Mouse (Mus musculus) thymus, adult 2 months (tissue): ENCODE data around the gene Idh1. TPM values are rescaled to one million over a fixed set of nuclear protein-coding genes. Genes with fewer than 3 reads are reported as not detected.

Experiments used
- DNase-seq: peaks from one replicate; pipeline ENCODE4 v3.0.0; 2021
- H3K27ac ChIP-seq: fragments of 200-500 bp; 2 replicates; pipeline ENCODE4 v1.5.1; 2012; ENCODE audit warnings: low read length, control low read depth; ENCODE audit not compliant: control insufficient read depth, insufficient read depth
- H3K27me3 ChIP-seq: fragments of 200-500 bp; 2 replicates; pipeline ENCODE4 v1.6.1; 2012; ENCODE audit warnings: mild to moderate bottlenecking, low read length, moderate library complexity, mixed read lengths; ENCODE audit not compliant: control insufficient read depth, insufficient read depth
- H3K36me3 ChIP-seq: fragments of 200-500 bp; 2 replicates; pipeline ENCODE4 v1.6.1; 2012; ENCODE audit warnings: mild to moderate bottlenecking, low read length, moderate library complexity; ENCODE audit not compliant: control insufficient read depth, insufficient read depth
- H3K4me1 ChIP-seq: fragments of 200-500 bp; replicated peaks from 2 replicates; pipeline ENCODE4 v1.6.1; 2012; ENCODE audit warnings: low read length; ENCODE audit not compliant: control insufficient read depth, insufficient read depth
- H3K4me3 ChIP-seq: fragments of 200-500 bp; 2 replicates; pipeline ENCODE4 v1.5.1; 2012; ENCODE audit warnings: mild to moderate bottlenecking, low read length, control low read depth, moderate library complexity; ENCODE audit not compliant: control insufficient read depth, insufficient read depth
- CTCF ChIP-seq: fragments of 200-500 bp; IDR thresholded peaks from 2 replicates; pipeline ENCODE4 v1.5.1; 2012; ENCODE audit warnings: mild to moderate bottlenecking, control low read depth, low read length, moderate library complexity, borderline replicate concordance; ENCODE audit not compliant: control insufficient read depth, poor library complexity, insufficient read depth; ENCODE audit errors: extremely low read depth
- POLR2A ChIP-seq: fragments of 200-500 bp; IDR thresholded peaks from 2 replicates; pipeline ENCODE4 v1.6.1; 2012; ENCODE audit warnings: mild to moderate bottlenecking, low read length, control low read depth, moderate library complexity; ENCODE audit not compliant: control insufficient read depth, poor library complexity, insufficient read depth; ENCODE audit errors: extremely low read depth
- WGBS: fragments of 180-500 bp; shearing (Covaris S2); methylation state at CpG from one replicate; pipeline ENCODE4 v1.1.7; 2018; 5-methylcytosine and 5-hydroxymethylcytosine counted together
- polyA plus RNA-seq: library from polyadenylated mRNA; depleted of rRNA; stranded (reverse); fragments of >200 nt; gene quantifications from 2 replicates; pipeline ENCODE4 v1.2.3, GENCODE M21; 2012

Idh1 gene
- polyA plus RNA-seq, 1 experiment = 14.4 TPM

- peak overlapping the region; percentile 88 for H3K4me3 ChIP-seq
Measured at GRCm38 (mm10) chr1:65178126-65178901, 8.0 kb downstream of the Idh1 start.

GRCm38 (mm10) chr1:65177452-65177851 lies 8.8 kb downstream of the Idh1 start:
- no peak for TF ChIP-seq CTCF
- TF ChIP-seq POLR2A = no peak
- 50% methylated on average over 3 of the region's 3 CpGs for WGBS

More at GRCm38 (mm10) chr1:65178126-65178901, 8.0 kb downstream of the Idh1 start:
- TF ChIP-seq CTCF = peak; percentile 81; the same call in 1 of the 2 replicates
- no peak for TF ChIP-seq POLR2A
- peak; percentile 95 for DNase-seq
- Histone ChIP-seq H3K36me3 (no peaks in the 10 kb centered on the region), H3K27ac (peak overlapping the region; percentile 60), H3K27me3 (no peaks in the 10 kb centered on the region), H3K4me1 (no peaks in the 10 kb centered on the region)
- WGBS = 3% methylated on average over 27 of the region's 27 CpGs

GRCm38 (mm10) chr1:65176912-65177311 lies 9.4 kb downstream of the Idh1 start:
- DNase-seq = no peak
- H3K36me3 ChIP-seq = no peaks in the 10 kb centered on the region
- H3K27ac ChIP-seq = no peak overlapping the region
- no peak overlapping the region for H3K4me3 ChIP-seq
- WGBS = 70% methylated on average over 5 of the region's 5 CpGs
- no peak for TF ChIP-seq POLR2A
- H3K27me3 ChIP-seq = no peaks in the 10 kb centered on the region
- H3K4me1 ChIP-seq = no peaks in the 10 kb centered on the region

More at GRCm38 (mm10) chr1:65177452-65177851, 8.8 kb downstream of the Idh1 start:
- no peak overlapping the region for H3K27ac ChIP-seq
- H3K4me3 ChIP-seq = no peak overlapping the region
- H3K36me3 ChIP-seq = no peaks in the 10 kb centered on the region
- H3K27me3 ChIP-seq = no peaks in the 10 kb centered on the region
- DNase-seq = no peak
- H3K4me1 ChIP-seq = no peaks in the 10 kb centered on the region

- Histone ChIP-seq H3K27ac (no peak overlapping the region), H3K27me3 (no peaks in the 10 kb centered on the region), H3K4me3 (no peak overlapping the region), H3K36me3 (no peaks in the 10 kb centered on the region), H3K4me1 (no peaks in the 10 kb centered on the region)
- TF ChIP-seq POLR2A (no peak), CTCF (no peak)
- WGBS = 84% methylated on average over 4 of the region's 4 CpGs
- no peak for DNase-seq
Measured at GRCm38 (mm10) chr1:65176171-65176570, 10.1 kb downstream of the Idh1 start.

- Histone ChIP-seq H3K4me1 (no peaks in the 10 kb centered on the region), H3K27me3 (no peaks in the 10 kb centered on the region), H3K36me3 (no peaks in the 10 kb centered on the region), H3K4me3 (no peak overlapping the region), H3K27ac (no peak overlapping the region)
- DNase-seq = no peak
- 96% methylated on average over 2 of the region's 2 CpGs for WGBS
- TF ChIP-seq POLR2A (no peak), CTCF (no peak)
Measured at GRCm38 (mm10) chr1:65173716-65174115, 12.6 kb downstream of the Idh1 start.

- TF ChIP-seq CTCF (no peak), POLR2A (no peak)
- DNase-seq = no peak
- Histone ChIP-seq H3K27ac (no peak overlapping the region), H3K27me3 (no peaks in the 10 kb centered on the region), H3K4me1 (no peaks in the 10 kb centered on the region), H3K4me3 (no peak overlapping the region), H3K36me3 (no peaks in the 10 kb centered on the region)
- 95% methylated on average over 4 of the region's 4 CpGs for WGBS
Measured at GRCm38 (mm10) chr1:65171579-65171978, 14.7 kb downstream of the Idh1 start.
